Mouse (Mus musculus) gonadal fat pad, adult 2 months (tissue): ENCODE measurements around the gene Sstr1. TPM values are rescaled to one million over a fixed set of nuclear protein-coding genes. Genes with fewer than 3 reads are reported as not detected.

ENCODE experiments used
- DNase-seq: peaks from one replicate; pipeline ENCODE4 v3.0.0-alpha.2; 2012; ENCODE audit warnings: low read depth
- polyA plus RNA-seq: library from polyadenylated mRNA; depleted of rRNA; stranded (reverse); fragments of >200 nt; gene quantifications from 2 replicates; pipeline ENCODE4 v1.2.3, GENCODE M21; 2012; rRNA removed

Sstr1 gene
- 0.99 and 3.7 TPM in 2 replicates for polyA plus RNA-seq

- DNase-seq = no peak
Observed at GRCm38 (mm10) chr12:58211163-58212071, at the start of gene Sstr1. Gene Sstr1, plus strand, starts transcription at chr12:58211772.

GRCm38 (mm10) chr12:58198810-58199209 is 12.8 kb upstream of the Sstr1 start:
- DNase-seq = peak; percentile 23

GRCm38 (mm10) chr12:58201190-58201589 is 10.4 kb upstream of the Sstr1 start:
- DNase-seq = no peak

GRCm38 (mm10) chr12:58207956-58208355 is 3.6 kb upstream of the Sstr1 start:
- DNase-seq = no peak

- no peak for DNase-seq
Observed at GRCm38 (mm10) chr12:58212261-58212923, 820 bp downstream of the Sstr1 start.

GRCm38 (mm10) chr12:58212924-58213450 is 1.4 kb downstream of the Sstr1 start:
- no peak for DNase-seq

- no peak for DNase-seq
Observed at GRCm38 (mm10) chr12:58213451-58214288, 2.1 kb downstream of the Sstr1 start.

GRCm38 (mm10) chr12:58214289-58215136 is 2.9 kb downstream of the Sstr1 start:
- no peak for DNase-seq

GRCm38 (mm10) chr12:58216218-58216617 is 4.6 kb downstream of the Sstr1 start:
- no peak for DNase-seq

- DNase-seq = no peak
Observed at GRCm38 (mm10) chr12:58219078-58219477, 7.5 kb downstream of the Sstr1 start.

- no peak for DNase-seq
Observed at GRCm38 (mm10) chr12:58225644-58226043, 14.1 kb downstream of the Sstr1 start.

- no peak for DNase-seq
Observed at GRCm38 (mm10) chr12:58232489-58232888, 20.9 kb downstream of the Sstr1 start.

- no peak for DNase-seq
Observed at GRCm38 (mm10) chr12:58251901-58252300, 40.3 kb downstream of the Sstr1 start.

Other genes with a start within 250 kb of the Sstr1 start
- gene Clec14a, start 57.5 kb downstream of the Sstr1 start, polyA plus RNA-seq = 4.4 and 4.5 TPM in 2 replicates